Mouse (Mus musculus) testis, adult 2 months (tissue): Measurements from ENCODE around the gene Pde4d. TPM values are rescaled to one million over a fixed set of nuclear protein-coding genes. Genes with fewer than 3 reads are reported as not detected.

ENCODE experiments used
- H3K27ac ChIP-seq: fragments of 200-500 bp; 2 replicates; pipeline ENCODE4 v1.5.1; 2012; ENCODE audit warnings: low read depth, low read length; ENCODE audit not compliant: control insufficient read depth, insufficient read depth
- H3K27me3 ChIP-seq: fragments of 200-500 bp; 2 replicates; pipeline ENCODE4 v1.6.1; 2012; ENCODE audit warnings: mild to moderate bottlenecking, low read length, moderate library complexity; ENCODE audit not compliant: control insufficient read depth, insufficient read depth
- H3K36me3 ChIP-seq: fragments of 200-500 bp; 2 replicates; pipeline ENCODE4 v1.6.1; 2012; ENCODE audit warnings: mild to moderate bottlenecking, low read length; ENCODE audit not compliant: control insufficient read depth, insufficient read depth
- H3K4me1 ChIP-seq: fragments of 200-500 bp; 2 replicates; pipeline ENCODE4 v1.6.1; 2012; ENCODE audit warnings: low read length; ENCODE audit not compliant: control insufficient read depth, insufficient read depth
- H3K4me3 ChIP-seq: fragments of 200-500 bp; 2 replicates; pipeline ENCODE4 v1.5.1; 2012; ENCODE audit warnings: low read depth, mild to moderate bottlenecking, low read length, moderate library complexity, mixed read lengths; ENCODE audit not compliant: control insufficient read depth
- CTCF ChIP-seq: fragments of 200-500 bp; IDR thresholded peaks from 2 replicates; pipeline ENCODE4 v1.5.1; 2012; ENCODE audit warnings: low read depth, mild to moderate bottlenecking, inconsistent platforms, low read length, moderate library complexity; ENCODE audit not compliant: control insufficient read depth, insufficient read depth, insufficient replicate concordance
- POLR2A ChIP-seq: fragments of 200-500 bp; IDR thresholded peaks from 2 replicates; pipeline ENCODE4 v1.6.1; 2012; ENCODE audit warnings: low read depth, mild to moderate bottlenecking, inconsistent platforms, low read length, moderate library complexity; ENCODE audit not compliant: control insufficient read depth
- polyA plus RNA-seq: library from polyadenylated mRNA; depleted of rRNA; stranded (reverse); fragments of >200 nt; gene quantifications from 2 replicates; pipeline ENCODE4 v1.2.3, GENCODE M21; 2012

The Pde4d gene
- polyA plus RNA-seq, 1 experiment, result 2.1 TPM

- no peak overlapping the region for H3K27ac ChIP-seq
- no peak overlapping the region for H3K4me3 ChIP-seq
- TF ChIP-seq POLR2A, result no peak
- no peak for TF ChIP-seq CTCF
- H3K4me1 ChIP-seq, result no peaks in the 10 kb centered on the region
- H3K36me3 ChIP-seq, result no peaks in the 10 kb centered on the region
- H3K27me3 ChIP-seq, result no peaks in the 10 kb centered on the region
Observed at GRCm38 (mm10) chr13:109558341-109559257, 1108.9 kb downstream of the Pde4d start.

- Histone ChIP-seq H3K4me3 (no peak overlapping the region), H3K27me3 (no peaks in the 10 kb centered on the region), H3K36me3 (no peaks in the 10 kb centered on the region), H3K27ac (no peak overlapping the region), H3K4me1 (no peaks in the 10 kb centered on the region)
- TF ChIP-seq CTCF, result no peak
- no peak for TF ChIP-seq POLR2A
Observed at GRCm38 (mm10) chr13:109560261-109560660, 1110.5 kb downstream of the Pde4d start.

- TF ChIP-seq POLR2A, result no peak
- no peak for TF ChIP-seq CTCF
Observed at GRCm38 (mm10) chr13:109568638-109569468, 1119.1 kb downstream of the Pde4d start.

GRCm38 (mm10) chr13:109569491-109569890 lies 1119.7 kb downstream of the Pde4d start:
- no peak overlapping the region for H3K4me3 ChIP-seq
- TF ChIP-seq POLR2A, result no peak
- TF ChIP-seq CTCF, result no peak

More at GRCm38 (mm10) chr13:109568638-109569468, 1119.1 kb downstream of the Pde4d start:
- Histone ChIP-seq H3K4me3 (no peak overlapping the region), H3K4me1 (no peaks in the 10 kb centered on the region), H3K27ac (no peak overlapping the region), H3K36me3 (no peaks in the 10 kb centered on the region), H3K27me3 (no peaks in the 10 kb centered on the region)

GRCm38 (mm10) chr13:109576725-109577124 lies 1127.0 kb downstream of the Pde4d start:
- no peak for TF ChIP-seq CTCF
- no peak for TF ChIP-seq POLR2A
- no peak overlapping the region for H3K27ac ChIP-seq
- H3K4me1 ChIP-seq, result no peaks in the 10 kb centered on the region
- no peaks in the 10 kb centered on the region for H3K27me3 ChIP-seq
- no peak overlapping the region for H3K4me3 ChIP-seq
- no peaks in the 10 kb centered on the region for H3K36me3 ChIP-seq

More at GRCm38 (mm10) chr13:109569491-109569890, 1119.7 kb downstream of the Pde4d start:
- Histone ChIP-seq H3K36me3 (no peaks in the 10 kb centered on the region), H3K4me1 (no peaks in the 10 kb centered on the region), H3K27ac (no peak overlapping the region), H3K27me3 (no peaks in the 10 kb centered on the region)

GRCm38 (mm10) chr13:109577454-109577853 lies 1127.7 kb downstream of the Pde4d start:
- no peaks in the 10 kb centered on the region for H3K27me3 ChIP-seq
- TF ChIP-seq POLR2A (no peak), CTCF (no peak)
- no peak overlapping the region for H3K27ac ChIP-seq
- no peaks in the 10 kb centered on the region for H3K4me1 ChIP-seq
- H3K36me3 ChIP-seq, result no peaks in the 10 kb centered on the region
- no peak overlapping the region for H3K4me3 ChIP-seq

- no peaks in the 10 kb centered on the region for H3K4me1 ChIP-seq
- TF ChIP-seq POLR2A, result no peak
- TF ChIP-seq CTCF, result no peak
- H3K27ac ChIP-seq, result no peak overlapping the region
- H3K36me3 ChIP-seq, result no peaks in the 10 kb centered on the region
- H3K4me3 ChIP-seq, result no peak overlapping the region
- H3K27me3 ChIP-seq, result no peaks in the 10 kb centered on the region
Observed at GRCm38 (mm10) chr13:109577901-109578300, 1128.2 kb downstream of the Pde4d start.
